Mouse (Mus musculus) embryonic facial prominence, embryonic 14.5 days (tissue): ENCODE data around the gene Nek1. TPM values are rescaled to one million over a fixed set of nuclear protein-coding genes. Genes with fewer than 3 reads are reported as not detected.

ENCODE experiments used
- ATAC-seq: fragments of 200-750 bp; cut with Nextera tagmentation; 2 replicates; pipeline ENCODE4 v1.8.0; 2017; ENCODE audit warnings: low read depth, moderate number of reproducible peaks, moderate TSS enrichment
- DNase-seq: peaks from one replicate; pipeline ENCODE4 v3.0.0-alpha.2; 2015; ENCODE audit warnings: low spot score
- H3K27ac ChIP-seq: fragments of 300-500 bp; sonication (generic); replicated peaks from 2 replicates; pipeline ENCODE4 v1.5.1; 2014; ENCODE audit warnings: low read depth, mild to moderate bottlenecking, low read length, moderate library complexity
- H3K27me3 ChIP-seq: fragments of 300-500 bp; sonication (generic); replicated peaks from 2 replicates; pipeline ENCODE4 v1.6.1; 2014; ENCODE audit warnings: low read length; ENCODE audit not compliant: control insufficient read depth, insufficient read depth
- H3K36me3 ChIP-seq: fragments of 300-500 bp; sonication (generic); 2 replicates; pipeline ENCODE4 v1.6.1; 2014; ENCODE audit warnings: low read length, mixed read lengths; ENCODE audit not compliant: control insufficient read depth, insufficient read depth
- H3K4me1 ChIP-seq: fragments of 300-500 bp; sonication (generic); 2 replicates; pipeline ENCODE4 v1.6.1; 2014; ENCODE audit warnings: antibody characterized with exemption, low read length; ENCODE audit not compliant: control insufficient read depth, insufficient read depth
- H3K4me2 ChIP-seq: fragments of 300-500 bp; sonication (generic); 2 replicates; pipeline ENCODE4 v1.6.1; 2014; ENCODE audit warnings: low read depth, mild to moderate bottlenecking, low read length, moderate library complexity, mixed read lengths
- H3K4me3 ChIP-seq: fragments of 300-500 bp; sonication (generic); 2 replicates; pipeline ENCODE4 v1.5.1; 2014; ENCODE audit warnings: low read depth, mild to moderate bottlenecking, low read length
- H3K9ac ChIP-seq: fragments of 300-500 bp; sonication (generic); 2 replicates; pipeline ENCODE4 v1.6.1; 2014; ENCODE audit warnings: low read depth, mild to moderate bottlenecking, low read length, moderate library complexity, mixed read lengths
- H3K9me3 ChIP-seq: fragments of 300-500 bp; sonication (generic); 2 replicates; pipeline ENCODE4 v1.6.1; 2016; ENCODE audit warnings: low read length; ENCODE audit not compliant: control insufficient read depth
- WGBS: fragments of 180-500 bp; shearing (Covaris S2); extraction: QIAGEN DNeasy Blood & Tissue Kit; methylation state at CpG from one replicate; pipeline ENCODE4 v1.1.7; 2014; 5-methylcytosine and 5-hydroxymethylcytosine counted together
- polyA plus RNA-seq: library from polyadenylated mRNA; unstranded; fragments of >200 nt; fragmentation: Nextera tagmentation; extraction: Ambion mirVana; gene quantifications from 2 replicates; pipeline ENCODE4 v1.2.1, GENCODE M21; 2014

Nek1 gene
- polyA plus RNA-seq, 1 experiment from 2014 or later: 23.0 TPM

DNA sequence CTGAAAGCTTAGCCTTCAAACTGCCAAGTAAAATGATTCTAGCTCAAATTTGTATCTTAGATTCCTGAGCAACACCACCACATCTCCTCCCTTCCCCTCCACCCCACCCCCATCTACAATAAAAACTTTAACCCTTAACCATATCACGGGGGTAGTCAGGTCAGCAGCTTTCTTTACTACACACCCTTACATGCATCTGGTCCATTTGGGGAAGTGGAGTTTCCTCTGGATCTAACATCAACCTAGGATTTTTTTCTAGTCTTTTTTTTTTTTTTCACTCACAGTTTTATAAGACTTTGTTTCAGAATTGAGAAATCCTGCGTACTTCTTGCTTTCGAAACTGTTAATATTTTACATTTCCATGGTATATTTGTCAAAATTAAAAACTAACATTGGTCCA, 30.2 kb upstream of the Nek1 start:
- Histone ChIP-seq H3K4me2 (no peak overlapping the region), H3K4me1 (no peaks in the 10 kb centered on the region), H3K36me3 (no peaks in the 10 kb centered on the region), H3K9me3 (no peaks in the 10 kb centered on the region), H3K27me3 (no peaks in the 10 kb centered on the region), H3K27ac (no peak overlapping the region), H3K4me3 (no peak overlapping the region), H3K9ac (no peak overlapping the region)
- DNase-seq (no peak), ATAC-seq (no peak)
- WGBS: 84% methylated on average over 3 of the region's 3 CpGs

- no peaks in the 10 kb centered on the region for H3K27me3 ChIP-seq
- H3K4me2 ChIP-seq: no peak overlapping the region
- no peak overlapping the region for H3K9ac ChIP-seq
- DNase-seq (no peak), ATAC-seq (no peak)
- H3K9me3 ChIP-seq: no peaks in the 10 kb centered on the region
- no peak overlapping the region for H3K27ac ChIP-seq
- no peak overlapping the region for H3K4me3 ChIP-seq
- H3K4me1 ChIP-seq: no peaks in the 10 kb centered on the region; the same call in 1 of the 2 replicates
- no peaks in the 10 kb centered on the region for H3K36me3 ChIP-seq
- 66% methylated on average over 2 of the region's 2 CpGs for WGBS
Observed at GRCm38 (mm10) chr8:60963931-60964330, 29.1 kb upstream of the Nek1 start.

- H3K4me3 ChIP-seq: no peak overlapping the region
- DNase-seq: no peak
- H3K4me2 ChIP-seq: no peak overlapping the region
- H3K27me3 ChIP-seq: no peaks in the 10 kb centered on the region
- no peaks in the 10 kb centered on the region for H3K36me3 ChIP-seq
- H3K4me1 ChIP-seq: no peaks in the 10 kb centered on the region; the same call in 1 of the 2 replicates
- no peak overlapping the region for H3K9ac ChIP-seq
- H3K9me3 ChIP-seq: no peaks in the 10 kb centered on the region
- no peak for ATAC-seq
- H3K27ac ChIP-seq: no peak overlapping the region
- 86% methylated on average over 4 of the region's 4 CpGs for WGBS
Observed at GRCm38 (mm10) chr8:60964518-60964917, 28.5 kb upstream of the Nek1 start.

- H3K36me3 ChIP-seq: no peaks in the 10 kb centered on the region
- H3K4me3 ChIP-seq: no peak overlapping the region
- DNase-seq (no peak), ATAC-seq (no peak)
- no peaks in the 10 kb centered on the region for H3K9me3 ChIP-seq
- H3K27ac ChIP-seq: no peak overlapping the region
- no peaks in the 10 kb centered on the region for H3K27me3 ChIP-seq
- no peak overlapping the region for H3K9ac ChIP-seq
- no peaks in the 10 kb centered on the region; the same call in 1 of the 2 replicates for H3K4me1 ChIP-seq
- H3K4me2 ChIP-seq: no peak overlapping the region
- WGBS: 64% methylated on average over 6 of the region's 6 CpGs
Observed at GRCm38 (mm10) chr8:60965306-60965705, 27.7 kb upstream of the Nek1 start.

DNA sequence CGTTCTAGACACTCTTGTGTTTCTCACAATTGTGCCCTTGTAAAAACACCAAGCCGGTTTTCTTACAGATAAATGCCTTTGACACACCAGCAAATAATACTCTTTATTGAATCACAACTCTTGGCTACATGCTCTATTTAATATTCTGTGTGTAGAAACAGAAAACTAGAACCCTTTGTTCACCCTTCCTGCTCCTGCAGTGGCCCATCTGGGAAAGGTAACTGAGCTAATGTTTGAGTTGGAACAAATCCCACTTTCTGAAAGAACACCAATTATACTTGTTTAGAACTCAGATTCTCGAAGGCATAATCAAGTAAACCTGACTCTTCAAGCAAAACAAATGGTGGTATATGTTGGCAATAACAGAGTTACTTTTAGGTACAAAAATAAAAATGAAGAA, 27.3 kb upstream of the Nek1 start:
- Histone ChIP-seq H3K4me3 (no peak overlapping the region), H3K9me3 (no peaks in the 10 kb centered on the region), H3K9ac (no peak overlapping the region), H3K27me3 (no peaks in the 10 kb centered on the region), H3K27ac (no peak overlapping the region), H3K36me3 (no peaks in the 10 kb centered on the region), H3K4me1 (no peaks in the 10 kb centered on the region; the same call in 1 of the 2 replicates), H3K4me2 (no peak overlapping the region)
- 58% methylated on average over 3 of the region's 3 CpGs for WGBS
- ATAC-seq (no peak), DNase-seq (no peak)

GRCm38 (mm10) chr8:60969091-60969490, 23.9 kb upstream of the Nek1 start:
- Histone ChIP-seq H3K9ac (no peak overlapping the region), H3K9me3 (no peaks in the 10 kb centered on the region)

GRCm38 (mm10) chr8:60971808-60972207, 21.2 kb upstream of the Nek1 start:
- no peaks in the 10 kb centered on the region for H3K36me3 ChIP-seq
- peak; percentile 49 for DNase-seq
- no peaks in the 10 kb centered on the region for H3K9me3 ChIP-seq
- no peaks in the 10 kb centered on the region for H3K27me3 ChIP-seq
- H3K4me1 ChIP-seq: peaks cover 4% of the 10 kb centered on the region
- H3K9ac ChIP-seq: no peak overlapping the region
- no peak overlapping the region for H3K27ac ChIP-seq
- no peak overlapping the region for H3K4me2 ChIP-seq
- 56% methylated on average over 4 of the region's 4 CpGs for WGBS
- ATAC-seq: no peak
- H3K4me3 ChIP-seq: no peak overlapping the region

More at GRCm38 (mm10) chr8:60969091-60969490, 23.9 kb upstream of the Nek1 start:
- no peak for DNase-seq
- H3K27me3 ChIP-seq: no peaks in the 10 kb centered on the region
- peaks cover 4% of the 10 kb centered on the region for H3K4me1 ChIP-seq
- H3K4me3 ChIP-seq: no peak overlapping the region
- 50% methylated on average over 2 of the region's 2 CpGs for WGBS
- no peak for ATAC-seq
- H3K36me3 ChIP-seq: no peaks in the 10 kb centered on the region
- H3K27ac ChIP-seq: no peak overlapping the region
- H3K4me2 ChIP-seq: no peak overlapping the region

DNA sequence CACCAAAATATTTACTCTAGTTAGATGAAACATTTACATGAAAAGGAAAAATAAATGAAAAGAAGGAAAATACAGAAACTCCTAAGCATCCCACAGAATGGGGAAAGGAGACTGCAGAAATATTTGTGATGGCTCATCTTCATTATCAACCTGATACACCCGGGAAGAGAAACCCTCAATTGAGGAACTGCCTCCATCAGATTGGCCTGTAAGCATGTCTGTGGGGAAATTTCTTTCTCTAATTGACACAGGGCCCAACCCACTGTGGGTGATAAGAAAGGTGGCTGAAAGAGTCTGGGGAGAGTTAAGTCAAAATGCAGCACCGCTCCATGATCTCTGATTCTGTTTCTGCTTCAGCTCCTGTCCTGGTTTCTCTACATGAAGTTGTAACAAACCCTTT, 19.5 kb upstream of the Nek1 start:
- Histone ChIP-seq H3K9ac (no peak overlapping the region), H3K36me3 (no peaks in the 10 kb centered on the region), H3K9me3 (no peaks in the 10 kb centered on the region), H3K4me1 (peaks cover 4% of the 10 kb centered on the region), H3K4me3 (no peak overlapping the region), H3K27ac (no peak overlapping the region), H3K4me2 (no peak overlapping the region), H3K27me3 (no peaks in the 10 kb centered on the region)
- ATAC-seq (no peak), DNase-seq (no peak)
- WGBS: 90% methylated on average over 2 of the region's 2 CpGs

- no peak overlapping the region for H3K4me2 ChIP-seq
- H3K36me3 ChIP-seq: no peaks in the 10 kb centered on the region
- DNase-seq: no peak
- H3K27me3 ChIP-seq: no peaks in the 10 kb centered on the region
- H3K4me3 ChIP-seq: no peak overlapping the region
- no peak overlapping the region for H3K27ac ChIP-seq
- H3K9ac ChIP-seq: no peak overlapping the region
- no peak for ATAC-seq
- H3K9me3 ChIP-seq: no peaks in the 10 kb centered on the region
- 76% methylated on average over 2 of the region's 2 CpGs for WGBS
- H3K4me1 ChIP-seq: peaks cover 4% of the 10 kb centered on the region; the same call in 1 of the 2 replicates
Observed at GRCm38 (mm10) chr8:60974837-60975236, 18.2 kb upstream of the Nek1 start.
